8 mouse cellular contexts compared by ENCODE assay signal in genomic region chr9:122311051-122311760, GRCm38 (mm10). TPM values are rescaled to one million over a fixed set of nuclear protein-coding genes. Genes with fewer than 3 reads are reported as not detected.
DNase-seq lines count a peak whose midpoint lies in the region; ATAC-seq and TF ChIP-seq lines count a peak whose summit lies in the region.

No protein-coding gene starts in this region.

- no peak overlapping the region for H3K27ac ChIP-seq in heart, embryonic 16.5 days (ENCODE audit: low read length)

- H3K4me2 ChIP-seq in heart, embryonic 16.5 days (ENCODE audit: low read depth, low read length), result peak overlapping the region; percentile 62
- peak overlapping the region; percentile 53 for H3K4me2 ChIP-seq in myocyte (ENCODE audit: low read depth)

- H3K27me3 ChIP-seq in G1E (ENCODE audit: insufficient read depth, low read length) (no peaks in the 10 kb centered on the region), myocyte (ENCODE audit: control insufficient read depth, insufficient read depth, insufficient read length) (no peaks in the 10 kb centered on the region)
- no peaks in the 10 kb centered on the region for H3K27me3 ChIP-seq in heart, embryonic 16.5 days (ENCODE audit: control insufficient read depth, insufficient read depth, low read length)

- H3K4me3 ChIP-seq in G1E (ENCODE audit: low read depth, low read length) (peak overlapping the region; percentile 68; the same call in 1 of the 2 replicates), myocyte (peak overlapping the region; percentile 24)
- peak overlapping the region; percentile 67 for H3K4me3 ChIP-seq in heart, embryonic 16.5 days (ENCODE audit: low read length)

- no peaks in the 10 kb centered on the region for H3K36me3 ChIP-seq in G1E (replicated peaks)
- no peaks in the 10 kb centered on the region for H3K36me3 ChIP-seq in heart, embryonic 16.5 days (ENCODE audit: control insufficient read depth, insufficient read depth)
- no peaks in the 10 kb centered on the region for H3K36me3 ChIP-seq in myocyte (ENCODE audit: control insufficient read depth, insufficient read depth)

- no peaks in the 10 kb centered on the region for H3K79me2 ChIP-seq in myocyte (ENCODE audit: control insufficient read depth, insufficient read depth)

- 71% methylated on average over 7 of the region's 7 CpGs for WGBS in heart, embryonic 16.5 days

- peak overlapping the region; percentile 81 for H3K9ac ChIP-seq in heart, embryonic 16.5 days (ENCODE audit: low read length)

- peaks cover 48% of the 10 kb centered on the region for H3K4me1 ChIP-seq in G1E (ENCODE audit: insufficient read depth, low read depth, low read length)
- no peaks in the 10 kb centered on the region for H3K4me1 ChIP-seq in heart, embryonic 16.5 days (ENCODE audit: control insufficient read depth, insufficient read depth, low read length)

- no peak for TF ChIP-seq CTCF in G1E (IDR thresholded peaks at IDR 0.05; ENCODE audit: low read depth, low read length)

- H3ac ChIP-seq in myocyte (ENCODE audit: control insufficient read depth, insufficient read length), result peak overlapping the region; percentile 84

- ATAC-seq in G1E (ENCODE audit: extremely low read depth, insufficient number of reproducible peaks, low FRiP score, poor library complexity, severe bottlenecking), result no peak
- no peak for ATAC-seq in heart, embryonic 16.5 days (replicated peaks; ENCODE audit: extremely low read depth, insufficient read depth, low FRiP score)
- no peak for ATAC-seq in inflammation-experienced regulatory T-cells, adult 6 months
- ATAC-seq in activated CD4-positive, CD25-positive, alpha-beta regulatory T cell, adult 4 months, result no peak

- DNase-seq in G1E (ENCODE audit: low spot score), result no peak
- DNase-seq in adrenal gland, adult 8-10 months, result peak; percentile 61
- peak; percentile 30 to 52 for DNase-seq in kidney, postnatal 4 days
- no peak for DNase-seq in spleen, adult 18-20 months

- no peak for TF ChIP-seq POLR2A in myocyte (IDR thresholded peaks at IDR 0.05; ENCODE audit: insufficient read length, low read depth)

- H3K9me3 ChIP-seq in G1E (replicated peaks), result no peaks in the 10 kb centered on the region
- no peaks in the 10 kb centered on the region for H3K9me3 ChIP-seq in heart, embryonic 16.5 days (replicated peaks; ENCODE audit: control insufficient read depth, low read length)

TF ChIP-seq in myocyte, 11 proteins besides CTCF, POLR2A, EP300 and RAD21:
- TF ChIP-seq TCF3 (IDR thresholded peaks at IDR 0.05; ENCODE audit: insufficient read length, low read depth) (no peak), SRF (IDR thresholded peaks at IDR 0.05; ENCODE audit: control insufficient read depth, insufficient read length, low read depth) (no peak), MYOG (IDR thresholded peaks at IDR 0.05; ENCODE audit: control insufficient read depth in 1 of 3, insufficient read depth in 1 of 3, insufficient read length in 2 of 3, low read depth in 2 of 3) (no peak), MAX (IDR thresholded peaks at IDR 0.05; ENCODE audit: low read depth) (no peak), MYOD1 (IDR thresholded peaks at IDR 0.05; ENCODE audit: control insufficient read depth in 1 of 3, insufficient read length in 2 of 3, low read depth in 2 of 3) (no peak), REST (IDR thresholded peaks at IDR 0.05; ENCODE audit: insufficient read depth, insufficient read length) (no peak), CEBPB (IDR thresholded peaks at IDR 0.05; ENCODE audit: insufficient read depth, poor library complexity, severe bottlenecking) (no peak), TCF12 (IDR thresholded peaks at IDR 0.05; ENCODE audit: insufficient read depth, poor library complexity, severe bottlenecking) (no peak), POLR2AphosphoS2 (IDR thresholded peaks at IDR 0.05; ENCODE audit: insufficient read length, low read depth) (no peak)

RNA-seq across cellular contexts. Expression of gene Ano10, which starts 17.0 kb away (rescaled TPM):
- total RNA-seq in G1E (2014; fragmentation: Nextera tagmentation) (17.3 and 26.8 TPM in 2 replicates), G1E (2017) (8.3 and 9.5 TPM in 2 replicates)
- polyA plus RNA-seq in G1E (2012) (1.2 and 3.2 TPM in 2 replicates), myocyte (2012; fragmentation: generic; extraction: Trizol) (68.7 TPM)
- total RNA-seq in adrenal gland, adult 8-10 months (2022), result 10 to 100 TPM; 75.1 to 96.2 (median 85.1) TPM
- polyA plus RNA-seq in heart, embryonic 16.5 days (2015; fragmentation: Nextera tagmentation; extraction: Ambion mirVana), result 27.3 and 32.2 TPM in 2 replicates
- 10 to 100 TPM; 13.5 to 24.3 (median 19.2) TPM for polyA plus RNA-seq in inflammation-experienced regulatory T-cells, adult 6 months (2017; shearing (Covaris generic))
- polyA plus RNA-seq in activated CD4-positive, CD25-positive, alpha-beta regulatory T cell, adult 4 months (2017; shearing (Covaris generic)), result 10 to 100 TPM; 21.7 to 26.2 TPM

RNA-seq across cellular contexts. Expression of gene Abhd5, which starts 40.2 kb away (rescaled TPM):
- total RNA-seq in G1E (2014; fragmentation: Nextera tagmentation) (62.9 and 71.7 TPM in 2 replicates), G1E (2017) (53.2 and 54.7 TPM in 2 replicates)
- polyA plus RNA-seq in G1E (2012) (20.9 and 25.8 TPM in 2 replicates), myocyte (2012; fragmentation: generic; extraction: Trizol) (24.8 TPM)
- 10 to 100 TPM; 60.5 to 75.1 (median 72.7) TPM for total RNA-seq in adrenal gland, adult 8-10 months (2022)
- polyA plus RNA-seq in heart, embryonic 16.5 days (2015; fragmentation: Nextera tagmentation; extraction: Ambion mirVana), result 21.9 and 23.5 TPM in 2 replicates
- 10 to 100 TPM; 11.3 to 21.8 (median 13.0) TPM for polyA plus RNA-seq in inflammation-experienced regulatory T-cells, adult 6 months (2017; shearing (Covaris generic))
- polyA plus RNA-seq in activated CD4-positive, CD25-positive, alpha-beta regulatory T cell, adult 4 months (2017; shearing (Covaris generic)), result 10 to 100 TPM; 14.7 to 15.4 TPM

Comparison
In these comparisons a context has a peak if more than half of its experiments do, and no peak if none do; other contexts are left out.
1. DNase-seq: peak in adrenal gland, adult 8-10 months (single experiment) and kidney, postnatal 4 days (2 of 2); none in G1E (single experiment) and spleen, adult 18-20 months (0 of 2).
2. Peak in every context shown above with its lines, with median percentiles within 50 percentile points of each other: H3K4me3 ChIP-seq.